Mouse (Mus musculus): ENCODE results near the gene Trpc5os. TPM values are rescaled to one million over a fixed set of nuclear protein-coding genes. Genes with fewer than 3 reads are reported as not detected.

Trpc5os gene
- polyA plus RNA-seq (2017; shearing (Covaris generic)), result not detected

DNA sequence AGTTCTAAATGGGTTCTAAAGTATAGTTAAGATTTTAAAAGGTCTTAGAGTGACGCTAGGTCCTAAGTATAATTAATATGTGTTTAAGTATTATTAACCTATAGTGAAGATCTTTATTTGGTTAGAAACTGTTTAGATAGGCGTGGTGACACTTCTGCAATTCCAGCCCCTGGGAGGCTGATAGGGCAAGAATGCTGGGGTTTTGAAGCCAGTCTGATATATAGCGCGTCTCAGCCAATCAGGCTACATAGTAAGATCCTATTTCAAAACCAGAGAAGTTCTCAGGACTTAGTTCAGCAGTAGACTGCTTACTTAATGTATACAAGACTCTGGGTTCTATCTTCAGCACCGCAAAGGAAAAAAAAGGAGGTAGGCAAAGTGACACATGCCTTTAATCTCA is at the start of gene Trpc5os:
Gene Trpc5os, plus strand, starts transcription at position 301 of the 400 bp plus-strand sequence.

Other genes starting within 250 kb of the Trpc5os start
- gene Alg13, start 138.8 kb upstream of the Trpc5os start, polyA plus RNA-seq (2017; shearing (Covaris generic)), result 9.3 TPM
- gene Trpc5, start 231.6 kb downstream of the Trpc5os start, polyA plus RNA-seq (2017; shearing (Covaris generic)), result not detected
- not detected for gene Rtl4, start 232.3 kb downstream of the Trpc5os start, polyA plus RNA-seq (2017; shearing (Covaris generic))